Mouse (Mus musculus): ENCODE results near the gene Gsk3a.

- TF ChIP-seq CTCF (IDR thresholded peaks at IDR 0.05; ENCODE audit: borderline replicate concordance, insufficient read depth, low read depth, low read length) (no peak), POLR2A (IDR thresholded peaks at IDR 0.05; ENCODE audit: borderline replicate concordance, insufficient read depth, low read length) (no peak)
Measured at GRCm38 (mm10) chr7:25209161-25209622, 28.5 kb downstream of the Gsk3a start.
